Mouse (Mus musculus): ENCODE results near the gene Ap3d1. TPM values are rescaled to one million over a fixed set of nuclear protein-coding genes. Genes with fewer than 3 reads are reported as not detected.
A peak's percentile ranks its signal among the peaks of the same experiment; 100 is the strongest.

The Ap3d1 gene
- polyA plus RNA-seq, 1 experiment from 2014 or later = 45.7 TPM

GRCm38 (mm10) chr10:80736731-80737130 lies 5.3 kb downstream of the Ap3d1 start:
- H3K36me3 ChIP-seq (ENCODE audit: control insufficient read depth, insufficient read depth) = peaks cover 9% of the 10 kb centered on the region
- no peak overlapping the region for H3K4me3 ChIP-seq (ENCODE audit: low read length)
- no peaks in the 10 kb centered on the region for H3K9me3 ChIP-seq (replicated peaks; ENCODE audit: control insufficient read depth, low read length)
- peaks cover 33% of the 10 kb centered on the region for H3K4me1 ChIP-seq (ENCODE audit: control insufficient read depth, insufficient read depth, low read length)
- 35% methylated on average over 5 of the region's 5 CpGs for WGBS
- peak overlapping the region; percentile 22; the same call in 1 of the 2 replicates for H3K27ac ChIP-seq (ENCODE audit: low read length)
- no peak for ATAC-seq (replicated peaks; ENCODE audit: extremely low read depth, insufficient read depth, low FRiP score)
- H3K9ac ChIP-seq (ENCODE audit: low read length) = no peak overlapping the region
- H3K27me3 ChIP-seq (ENCODE audit: control insufficient read depth, insufficient read depth, low read length) = no peaks in the 10 kb centered on the region
- no peak overlapping the region for H3K4me2 ChIP-seq (ENCODE audit: low read depth, low read length)

DNA sequence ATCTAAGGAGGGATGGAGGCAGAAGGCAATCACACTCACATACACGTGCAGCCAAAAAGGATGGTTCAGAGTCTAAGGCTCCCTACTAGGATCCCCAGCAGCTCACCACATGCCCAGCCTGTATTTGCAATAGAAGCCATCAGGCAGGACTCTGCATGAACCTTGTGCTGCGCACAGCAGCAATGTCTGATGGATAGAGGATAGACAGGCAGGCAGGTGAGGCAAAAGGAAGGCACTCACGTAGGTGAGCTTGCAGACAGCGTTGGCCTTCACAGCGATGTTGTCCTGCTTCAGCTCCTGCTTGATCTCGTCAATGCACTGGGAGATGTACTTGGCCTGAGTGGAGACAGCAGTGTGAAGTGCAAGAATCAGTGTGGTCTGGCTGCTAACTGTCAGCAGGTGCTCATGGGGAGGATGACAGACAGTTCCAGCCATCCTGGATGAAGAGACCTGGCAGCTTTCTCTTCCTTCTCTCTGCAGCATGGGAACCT lies 9.4 kb downstream of the Ap3d1 start:
- WGBS = 73% methylated on average over 6 of the region's 6 CpGs
- Histone ChIP-seq H3K4me1 (ENCODE audit: control insufficient read depth, insufficient read depth, low read length) (peaks cover 12% of the 10 kb centered on the region), H3K36me3 (ENCODE audit: control insufficient read depth, insufficient read depth) (peaks cover 40% of the 10 kb centered on the region), H3K4me3 (ENCODE audit: low read length) (no peak overlapping the region), H3K27me3 (ENCODE audit: control insufficient read depth, insufficient read depth, low read length) (no peaks in the 10 kb centered on the region), H3K27ac (ENCODE audit: low read length) (no peak overlapping the region), H3K4me2 (ENCODE audit: low read depth, low read length) (no peak overlapping the region), H3K9me3 (replicated peaks; ENCODE audit: control insufficient read depth, low read length) (no peaks in the 10 kb centered on the region), H3K9ac (ENCODE audit: low read length) (no peak overlapping the region)
- no peak for ATAC-seq (replicated peaks; ENCODE audit: extremely low read depth, insufficient read depth, low FRiP score)

DNA sequence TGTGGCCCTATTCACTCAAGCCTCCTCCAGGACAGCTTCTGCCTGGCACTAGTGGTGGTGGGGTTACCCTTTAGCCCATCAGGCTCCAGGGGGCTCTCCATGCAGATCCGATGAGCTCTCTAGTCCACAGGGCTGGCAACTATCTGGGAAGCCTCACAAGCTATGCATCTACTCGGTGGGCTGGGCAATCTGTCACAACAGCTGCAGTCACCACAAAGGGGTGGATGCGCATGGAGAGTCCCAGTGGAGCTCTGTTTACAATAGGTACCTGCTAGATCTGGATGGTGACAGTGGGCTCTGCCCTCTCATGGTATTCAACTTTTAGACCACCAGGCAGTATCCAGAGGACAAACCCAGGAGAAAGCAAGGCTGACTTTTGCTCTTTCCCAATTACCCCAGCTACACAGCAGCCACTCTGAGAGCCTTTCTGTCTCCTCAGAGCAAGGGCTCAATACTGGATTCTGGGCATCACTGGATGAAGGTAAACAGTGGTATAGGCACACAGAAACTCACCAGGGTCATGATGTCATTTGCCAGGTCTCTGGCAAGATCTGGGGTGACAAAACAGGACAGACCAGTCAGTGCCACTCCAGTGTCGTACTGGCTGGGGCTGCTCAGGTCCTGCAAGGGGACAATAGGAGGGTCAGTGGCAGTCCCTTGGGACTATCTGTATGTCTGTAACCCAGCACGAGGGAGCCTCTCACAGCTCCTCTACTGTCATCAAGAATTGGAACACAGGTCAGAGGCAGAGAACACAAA lies 14.5 kb downstream of the Ap3d1 start:
- Histone ChIP-seq H3K9ac (ENCODE audit: low read length) (no peak overlapping the region), H3K4me1 (ENCODE audit: control insufficient read depth, insufficient read depth, low read length) (no peaks in the 10 kb centered on the region; the same call in 1 of the 2 replicates), H3K27ac (ENCODE audit: low read length) (no peak overlapping the region), H3K4me2 (ENCODE audit: low read depth, low read length) (no peak overlapping the region), H3K27me3 (ENCODE audit: control insufficient read depth, insufficient read depth, low read length) (no peaks in the 10 kb centered on the region), H3K9me3 (replicated peaks; ENCODE audit: control insufficient read depth, low read length) (no peaks in the 10 kb centered on the region), H3K36me3 (ENCODE audit: control insufficient read depth, insufficient read depth) (peaks cover 73% of the 10 kb centered on the region), H3K4me3 (ENCODE audit: low read length) (no peak overlapping the region)
- 87% methylated on average over 5 of the region's 5 CpGs for WGBS
- no peak for ATAC-seq (replicated peaks; ENCODE audit: extremely low read depth, insufficient read depth, low FRiP score)

DNA sequence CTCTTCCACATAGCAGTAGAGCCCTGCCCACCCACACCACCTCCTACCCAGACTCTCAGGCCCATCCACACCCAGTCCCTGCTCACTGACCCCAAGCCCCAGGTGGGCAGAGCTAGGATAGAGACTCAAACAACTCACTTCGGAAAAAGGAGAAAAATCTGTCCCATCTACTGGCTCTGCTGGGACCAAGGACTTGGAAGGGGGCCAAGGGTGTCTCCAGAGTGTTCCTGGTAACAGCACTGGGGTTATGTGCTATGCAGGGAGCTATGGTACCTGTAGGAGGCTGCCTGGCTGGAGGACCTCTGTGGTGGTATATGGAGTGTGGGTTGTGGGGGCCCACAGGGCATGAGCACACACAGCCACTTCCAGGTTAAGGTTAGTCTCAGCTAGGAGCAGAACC lies 24.8 kb downstream of the Ap3d1 start:
- ATAC-seq (replicated peaks; ENCODE audit: extremely low read depth, insufficient read depth, low FRiP score) = no peak
- H3K4me3 ChIP-seq (ENCODE audit: low read length) = no peak overlapping the region
- H3K27ac ChIP-seq (ENCODE audit: low read length) = no peak overlapping the region
- 70% methylated on average over 1 of the region's 1 CpGs for WGBS
- H3K9me3 ChIP-seq (replicated peaks; ENCODE audit: control insufficient read depth, low read length) = no peaks in the 10 kb centered on the region
- H3K9ac ChIP-seq (ENCODE audit: low read length) = no peak overlapping the region
- peaks cover 89% of the 10 kb centered on the region for H3K36me3 ChIP-seq (ENCODE audit: control insufficient read depth, insufficient read depth)
- H3K4me1 ChIP-seq (ENCODE audit: control insufficient read depth, insufficient read depth, low read length) = no peaks in the 10 kb centered on the region
- H3K4me2 ChIP-seq (ENCODE audit: low read depth, low read length) = no peak overlapping the region
- no peaks in the 10 kb centered on the region for H3K27me3 ChIP-seq (ENCODE audit: control insufficient read depth, insufficient read depth, low read length)

DNA sequence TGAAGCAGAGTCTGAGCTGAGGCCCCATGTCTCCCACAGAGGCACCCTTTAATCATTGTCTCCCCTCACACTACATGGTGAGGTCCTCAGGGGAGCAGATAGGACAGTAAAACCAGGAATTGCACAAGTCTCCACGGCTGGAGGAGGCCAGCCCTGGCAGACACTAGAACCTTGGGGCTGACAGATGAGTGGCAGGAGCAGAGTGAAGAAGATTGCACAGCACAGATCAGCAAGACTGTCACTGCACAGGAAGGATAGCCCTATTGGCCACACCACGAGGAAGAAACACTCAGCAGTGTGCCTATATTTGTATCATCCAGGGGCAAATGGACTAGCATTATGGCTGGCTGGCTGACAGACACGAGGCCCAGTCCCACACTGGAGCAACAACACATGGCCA lies 31.2 kb downstream of the Ap3d1 start:
- Histone ChIP-seq H3K27me3 (ENCODE audit: control insufficient read depth, insufficient read depth, low read length) (no peaks in the 10 kb centered on the region), H3K4me1 (ENCODE audit: control insufficient read depth, insufficient read depth, low read length) (no peaks in the 10 kb centered on the region), H3K4me3 (ENCODE audit: low read length) (no peak overlapping the region), H3K4me2 (ENCODE audit: low read depth, low read length) (no peak overlapping the region), H3K9ac (ENCODE audit: low read length) (no peak overlapping the region), H3K36me3 (ENCODE audit: control insufficient read depth, insufficient read depth) (peaks cover 75% of the 10 kb centered on the region), H3K9me3 (replicated peaks; ENCODE audit: control insufficient read depth, low read length) (no peaks in the 10 kb centered on the region), H3K27ac (ENCODE audit: low read length) (no peak overlapping the region)
- WGBS = 71% methylated on average over 3 of the region's 3 CpGs
- no peak for ATAC-seq (replicated peaks; ENCODE audit: extremely low read depth, insufficient read depth, low FRiP score)

DNA sequence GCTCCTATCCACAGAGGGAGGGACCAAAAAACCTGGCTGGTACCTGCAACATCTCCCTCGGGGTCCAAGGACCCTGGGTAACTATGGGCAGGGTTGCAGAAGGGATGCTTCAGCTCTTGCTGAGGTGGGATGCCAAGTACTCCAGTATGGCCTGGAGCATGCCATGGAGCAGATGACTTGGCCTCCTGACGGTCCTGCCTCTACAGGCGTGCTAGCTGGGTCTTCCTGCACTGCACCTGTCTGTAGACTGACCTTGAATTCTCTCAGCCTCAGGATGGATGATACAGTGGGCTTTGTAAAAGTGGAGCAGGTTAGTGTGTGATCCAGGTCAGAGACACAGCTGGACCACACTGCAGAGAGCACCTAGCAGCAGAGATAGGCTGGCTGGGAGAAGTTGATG lies 36.6 kb downstream of the Ap3d1 start:
- no peaks in the 10 kb centered on the region for H3K27me3 ChIP-seq (ENCODE audit: control insufficient read depth, insufficient read depth, low read length)
- peaks cover 13% of the 10 kb centered on the region for H3K4me1 ChIP-seq (ENCODE audit: control insufficient read depth, insufficient read depth, low read length)
- WGBS = 69% methylated on average over 3 of the region's 3 CpGs
- ATAC-seq (replicated peaks; ENCODE audit: extremely low read depth, insufficient read depth, low FRiP score) = no peak
- no peak overlapping the region for H3K27ac ChIP-seq (ENCODE audit: low read length)
- no peak overlapping the region for H3K4me2 ChIP-seq (ENCODE audit: low read depth, low read length)
- H3K36me3 ChIP-seq (ENCODE audit: control insufficient read depth, insufficient read depth) = peaks cover 33% of the 10 kb centered on the region
- H3K9ac ChIP-seq (ENCODE audit: low read length) = no peak overlapping the region
- H3K4me3 ChIP-seq (ENCODE audit: low read length) = no peak overlapping the region
- no peaks in the 10 kb centered on the region for H3K9me3 ChIP-seq (replicated peaks; ENCODE audit: control insufficient read depth, low read length)

DNA sequence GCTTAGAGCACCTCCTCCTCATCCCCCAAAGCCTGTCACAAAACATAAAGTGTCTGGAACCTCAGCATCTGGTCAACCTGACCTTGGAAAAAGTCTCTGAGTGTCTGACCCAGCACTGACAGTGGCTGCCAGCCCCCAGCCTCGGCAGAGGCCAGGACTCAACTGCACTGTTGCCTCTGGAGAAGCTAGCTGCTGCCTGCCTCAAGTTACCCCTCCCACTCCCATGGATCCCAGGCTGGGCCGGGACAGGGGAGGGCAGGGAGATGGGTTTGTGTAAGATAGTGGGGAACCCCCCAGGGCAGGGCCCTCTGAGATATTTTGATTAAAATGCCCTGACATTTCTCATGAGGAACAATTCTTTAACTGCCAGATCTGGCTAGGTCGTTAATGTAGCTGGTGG lies 37.0 kb downstream of the Ap3d1 start:
- Histone ChIP-seq H3K4me1 (ENCODE audit: control insufficient read depth, insufficient read depth, low read length) (peaks cover 18% of the 10 kb centered on the region), H3K4me3 (ENCODE audit: low read length) (no peak overlapping the region), H3K9me3 (replicated peaks; ENCODE audit: control insufficient read depth, low read length) (no peaks in the 10 kb centered on the region), H3K9ac (ENCODE audit: low read length) (no peak overlapping the region), H3K27me3 (ENCODE audit: control insufficient read depth, insufficient read depth, low read length) (no peaks in the 10 kb centered on the region), H3K27ac (ENCODE audit: low read length) (no peak overlapping the region), H3K4me2 (ENCODE audit: low read depth, low read length) (no peak overlapping the region), H3K36me3 (ENCODE audit: control insufficient read depth, insufficient read depth) (peaks cover 29% of the 10 kb centered on the region)
- ATAC-seq (replicated peaks; ENCODE audit: extremely low read depth, insufficient read depth, low FRiP score) = no peak
- 56% methylated on average over 3 of the region's 3 CpGs for WGBS

- H3K4me1 ChIP-seq (ENCODE audit: control insufficient read depth, insufficient read depth, low read length) = peaks cover 18% of the 10 kb centered on the region
Measured at GRCm38 (mm10) chr10:80704418-80704817, 37.6 kb downstream of the Ap3d1 start.

GRCm38 (mm10) chr10:80703643-80704042 lies 38.4 kb downstream of the Ap3d1 start:
- H3K27ac ChIP-seq (ENCODE audit: low read length) = no peak overlapping the region
- ATAC-seq (replicated peaks; ENCODE audit: extremely low read depth, insufficient read depth, low FRiP score) = no peak
- H3K9me3 ChIP-seq (replicated peaks; ENCODE audit: control insufficient read depth, low read length) = no peaks in the 10 kb centered on the region
- H3K4me3 ChIP-seq (ENCODE audit: low read length) = no peak overlapping the region
- H3K9ac ChIP-seq (ENCODE audit: low read length) = no peak overlapping the region
- no peaks in the 10 kb centered on the region for H3K27me3 ChIP-seq (ENCODE audit: control insufficient read depth, insufficient read depth, low read length)
- H3K4me1 ChIP-seq (ENCODE audit: control insufficient read depth, insufficient read depth, low read length) = peaks cover 18% of the 10 kb centered on the region
- H3K36me3 ChIP-seq (ENCODE audit: control insufficient read depth, insufficient read depth) = peaks cover 15% of the 10 kb centered on the region
- WGBS = 77% methylated on average over 5 of the region's 5 CpGs
- peak overlapping the region; percentile 92 for H3K4me2 ChIP-seq (ENCODE audit: low read depth, low read length)

More at GRCm38 (mm10) chr10:80704418-80704817, 37.6 kb downstream of the Ap3d1 start:
- WGBS = 73% methylated on average over 5 of the region's 5 CpGs
- no peak for ATAC-seq (replicated peaks; ENCODE audit: extremely low read depth, insufficient read depth, low FRiP score)
- Histone ChIP-seq H3K27me3 (ENCODE audit: control insufficient read depth, insufficient read depth, low read length) (no peaks in the 10 kb centered on the region), H3K27ac (ENCODE audit: low read length) (no peak overlapping the region), H3K4me2 (ENCODE audit: low read depth, low read length) (no peak overlapping the region), H3K36me3 (ENCODE audit: control insufficient read depth, insufficient read depth) (peaks cover 23% of the 10 kb centered on the region), H3K4me3 (ENCODE audit: low read length) (no peak overlapping the region), H3K9ac (ENCODE audit: low read length) (no peak overlapping the region), H3K9me3 (replicated peaks; ENCODE audit: control insufficient read depth, low read length) (no peaks in the 10 kb centered on the region)

Measured in heart, embryonic 16.5 days (tissue).